Mouse (Mus musculus): ENCODE data around the gene Rassf7. TPM values are rescaled to one million over a fixed set of nuclear protein-coding genes. Genes with fewer than 3 reads are reported as not detected.
A peak's percentile ranks its signal among the peaks of the same experiment; 100 is the strongest.

Rassf7 gene
- polyA plus RNA-seq, 1 experiment from 2014 or later: 57.2 TPM

DNA sequence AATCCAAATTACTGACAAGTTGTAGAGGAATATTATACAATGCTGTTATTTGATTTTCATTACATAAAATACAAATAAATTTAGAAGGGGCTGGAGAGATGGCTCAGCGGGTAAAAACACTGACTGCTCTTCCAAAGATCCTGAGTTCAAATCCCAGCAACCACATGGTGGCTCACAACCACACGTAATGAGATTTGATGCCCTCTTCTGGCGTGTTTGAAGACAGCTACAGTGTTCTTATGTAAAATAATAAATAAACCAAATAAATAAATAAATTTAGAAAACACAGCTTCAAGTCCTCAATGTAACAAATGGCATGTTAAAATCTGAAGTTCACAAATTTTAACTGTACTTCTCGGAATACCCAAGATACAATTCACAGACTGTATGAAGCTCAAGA, 40.6 kb upstream of the Rassf7 start:
- no peaks in the 10 kb centered on the region for H3K9me3 ChIP-seq (ENCODE audit: control insufficient read depth, low read depth, low read length)
- H3K27ac ChIP-seq (ENCODE audit: low read length): no peak overlapping the region
- ATAC-seq (ENCODE audit: insufficient number of reproducible peaks, insufficient read depth, low FRiP score, low read depth): no peak
- 92% methylated on average over 4 of the region's 4 CpGs for WGBS
- H3K4me1 ChIP-seq (ENCODE audit: control insufficient read depth, insufficient read depth, low read length): 0 out of 2 replicates have a peak, but pooled peaks cover 6% of the 10 kb centered on the region
- H3K9ac ChIP-seq (replicated peaks; ENCODE audit: low read depth, low read length): no peak overlapping the region
- no peaks in the 10 kb centered on the region for H3K27me3 ChIP-seq (ENCODE audit: control insufficient read depth, insufficient read depth, low read length)
- H3K4me2 ChIP-seq (replicated peaks; ENCODE audit: low read depth, low read length): no peak overlapping the region
- no peaks in the 10 kb centered on the region for H3K36me3 ChIP-seq (ENCODE audit: control insufficient read depth, insufficient read depth, low read length)
- H3K4me3 ChIP-seq (ENCODE audit: low read depth, low read length): no peak overlapping the region

DNA sequence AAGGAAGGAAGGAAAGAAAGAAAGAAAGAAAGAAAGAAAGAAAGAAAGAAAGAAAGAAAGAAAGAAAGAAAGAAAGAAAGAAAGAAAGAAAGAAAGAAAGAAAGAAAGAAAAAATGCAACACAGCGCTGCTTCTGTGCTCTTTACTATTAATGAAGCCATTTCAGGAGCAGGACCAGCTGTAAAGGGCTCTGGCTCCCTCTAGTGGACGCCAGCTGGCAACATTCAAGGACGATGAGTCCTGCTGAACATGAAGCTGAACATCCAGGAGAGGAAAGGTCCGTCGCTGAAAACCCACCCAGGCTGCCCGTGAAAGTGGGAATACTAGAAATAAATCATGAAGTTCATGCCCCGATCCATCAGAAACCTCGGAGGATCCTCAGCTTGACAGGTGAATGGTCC, 39.5 kb upstream of the Rassf7 start:
- Histone ChIP-seq H3K27me3 (ENCODE audit: control insufficient read depth, insufficient read depth, low read length) (no peaks in the 10 kb centered on the region), H3K4me1 (ENCODE audit: control insufficient read depth, insufficient read depth, low read length) (0 out of 2 replicates have a peak, but pooled peaks cover 6% of the 10 kb centered on the region), H3K9ac (replicated peaks; ENCODE audit: low read depth, low read length) (no peak overlapping the region), H3K36me3 (ENCODE audit: control insufficient read depth, insufficient read depth, low read length) (no peaks in the 10 kb centered on the region), H3K4me2 (replicated peaks; ENCODE audit: low read depth, low read length) (no peak overlapping the region), H3K9me3 (ENCODE audit: control insufficient read depth, low read depth, low read length) (no peaks in the 10 kb centered on the region), H3K27ac (ENCODE audit: low read length) (no peak overlapping the region), H3K4me3 (ENCODE audit: low read depth, low read length) (no peak overlapping the region)
- no peak for ATAC-seq (ENCODE audit: insufficient number of reproducible peaks, insufficient read depth, low FRiP score, low read depth)
- WGBS: 1% methylated on average over 8 of the region's 8 CpGs

DNA sequence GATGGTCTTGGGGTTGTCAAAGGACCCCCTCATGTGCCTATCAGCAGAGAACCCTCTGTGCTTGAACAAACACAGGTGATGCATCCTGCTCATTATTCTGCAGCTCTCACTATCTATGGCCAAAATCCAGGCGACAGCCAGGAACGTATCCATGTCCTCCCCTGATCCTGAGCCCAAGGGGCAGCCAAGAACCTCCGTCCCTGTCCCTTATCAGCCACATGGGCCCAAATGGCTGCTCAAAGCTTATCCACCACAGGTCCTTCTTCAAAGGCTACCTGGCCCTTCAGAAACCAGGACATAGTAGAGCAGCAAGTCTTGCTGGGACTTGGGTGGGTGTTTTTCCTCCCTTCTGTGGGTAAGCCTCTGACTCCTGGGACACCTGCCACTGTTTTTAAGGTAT, 27.5 kb upstream of the Rassf7 start:
- peaks cover 32% of the 10 kb centered on the region for H3K36me3 ChIP-seq (ENCODE audit: control insufficient read depth, insufficient read depth, low read length)
- no peak overlapping the region for H3K4me2 ChIP-seq (replicated peaks; ENCODE audit: low read depth, low read length)
- H3K27ac ChIP-seq (ENCODE audit: low read length): no peak overlapping the region
- ATAC-seq (ENCODE audit: insufficient number of reproducible peaks, insufficient read depth, low FRiP score, low read depth): no peak
- 74% methylated on average over 3 of the region's 3 CpGs for WGBS
- peaks cover 7% of the 10 kb centered on the region for H3K4me1 ChIP-seq (ENCODE audit: control insufficient read depth, insufficient read depth, low read length)
- H3K4me3 ChIP-seq (ENCODE audit: low read depth, low read length): no peak overlapping the region
- no peaks in the 10 kb centered on the region for H3K9me3 ChIP-seq (ENCODE audit: control insufficient read depth, low read depth, low read length)
- no peak overlapping the region for H3K9ac ChIP-seq (replicated peaks; ENCODE audit: low read depth, low read length)
- H3K27me3 ChIP-seq (ENCODE audit: control insufficient read depth, insufficient read depth, low read length): no peaks in the 10 kb centered on the region

DNA sequence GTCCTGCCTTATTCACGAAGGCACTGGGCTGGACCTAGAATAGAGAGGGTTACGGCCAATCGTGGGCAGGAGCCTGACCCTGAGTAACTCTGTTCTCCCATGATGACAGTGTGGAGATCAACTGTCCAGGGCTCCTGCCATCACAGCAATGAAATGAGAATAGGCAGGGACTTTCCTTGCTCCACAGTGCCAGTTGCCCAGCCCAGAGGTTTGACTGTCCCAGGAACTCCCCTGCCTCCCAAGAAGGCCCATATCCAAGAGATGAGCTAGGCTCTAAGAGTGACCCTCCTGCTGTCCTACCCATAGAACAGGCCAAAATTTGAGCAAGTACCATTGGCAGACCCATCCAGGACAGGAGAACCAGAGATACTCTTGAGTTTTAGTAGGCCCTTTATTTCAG, 26.9 kb upstream of the Rassf7 start:
- WGBS: 89% methylated on average over 3 of the region's 3 CpGs
- Histone ChIP-seq H3K4me3 (ENCODE audit: low read depth, low read length) (no peak overlapping the region), H3K9ac (replicated peaks; ENCODE audit: low read depth, low read length) (no peak overlapping the region), H3K4me2 (replicated peaks; ENCODE audit: low read depth, low read length) (no peak overlapping the region), H3K36me3 (ENCODE audit: control insufficient read depth, insufficient read depth, low read length) (peaks cover 32% of the 10 kb centered on the region), H3K9me3 (ENCODE audit: control insufficient read depth, low read depth, low read length) (no peaks in the 10 kb centered on the region), H3K27me3 (ENCODE audit: control insufficient read depth, insufficient read depth, low read length) (no peaks in the 10 kb centered on the region), H3K27ac (ENCODE audit: low read length) (no peak overlapping the region), H3K4me1 (ENCODE audit: control insufficient read depth, insufficient read depth, low read length) (peaks cover 7% of the 10 kb centered on the region)
- no peak for ATAC-seq (ENCODE audit: insufficient number of reproducible peaks, insufficient read depth, low FRiP score, low read depth)

DNA sequence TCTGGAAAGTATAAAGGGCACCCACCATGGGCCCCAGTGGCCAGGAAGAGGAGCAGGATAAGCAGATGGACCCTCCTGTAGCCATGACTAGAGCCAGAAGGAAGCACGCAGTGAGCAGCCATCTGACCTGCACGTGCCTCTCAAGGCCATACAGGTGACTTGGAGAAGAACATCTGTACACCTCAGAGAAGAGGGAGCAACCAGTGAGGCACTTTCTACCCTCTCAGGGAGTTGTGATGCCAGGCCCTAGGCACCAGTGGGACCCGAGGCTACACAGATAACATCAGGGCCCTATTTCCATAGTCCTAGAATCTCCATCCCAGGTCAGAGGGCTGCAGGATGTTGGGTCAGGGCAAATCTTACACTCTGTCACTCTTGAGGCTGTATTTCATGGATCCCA, 25.4 kb upstream of the Rassf7 start:
- Histone ChIP-seq H3K9me3 (ENCODE audit: control insufficient read depth, low read depth, low read length) (no peaks in the 10 kb centered on the region), H3K27ac (ENCODE audit: low read length) (no peak overlapping the region), H3K9ac (replicated peaks; ENCODE audit: low read depth, low read length) (no peak overlapping the region), H3K4me2 (replicated peaks; ENCODE audit: low read depth, low read length) (no peak overlapping the region), H3K4me3 (ENCODE audit: low read depth, low read length) (no peak overlapping the region), H3K4me1 (ENCODE audit: control insufficient read depth, insufficient read depth, low read length) (peaks cover 7% of the 10 kb centered on the region), H3K27me3 (ENCODE audit: control insufficient read depth, insufficient read depth, low read length) (no peaks in the 10 kb centered on the region), H3K36me3 (ENCODE audit: control insufficient read depth, insufficient read depth, low read length) (peaks cover 32% of the 10 kb centered on the region)
- 88% methylated on average over 3 of the region's 3 CpGs for WGBS
- ATAC-seq (ENCODE audit: insufficient number of reproducible peaks, insufficient read depth, low FRiP score, low read depth): no peak

DNA sequence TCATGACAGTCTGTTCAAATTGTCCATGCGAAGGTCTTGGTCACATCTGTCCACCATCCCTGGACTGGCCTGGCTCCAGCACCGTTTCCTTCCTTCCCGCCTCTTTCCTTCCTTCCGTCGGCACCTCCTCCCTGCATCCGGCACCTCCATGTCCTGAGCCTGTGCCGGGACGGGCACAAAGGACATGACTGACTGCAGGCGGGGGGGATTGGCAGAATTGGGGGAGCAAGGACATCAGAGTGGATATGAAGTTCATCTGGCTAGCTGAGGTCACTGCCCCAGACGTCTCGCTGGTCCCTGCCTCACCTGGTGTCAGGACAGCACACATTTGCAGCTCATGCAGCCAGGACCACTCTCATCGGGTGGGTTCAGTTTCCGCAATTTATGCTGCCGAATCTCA, 24.6 kb upstream of the Rassf7 start:
- WGBS: 87% methylated on average over 14 of the region's 14 CpGs
- ATAC-seq (ENCODE audit: insufficient number of reproducible peaks, insufficient read depth, low FRiP score, low read depth): no peak
- Histone ChIP-seq H3K27ac (ENCODE audit: low read length) (no peak overlapping the region), H3K4me1 (ENCODE audit: control insufficient read depth, insufficient read depth, low read length) (peaks cover 7% of the 10 kb centered on the region), H3K4me2 (replicated peaks; ENCODE audit: low read depth, low read length) (no peak overlapping the region), H3K4me3 (ENCODE audit: low read depth, low read length) (no peak overlapping the region), H3K9me3 (ENCODE audit: control insufficient read depth, low read depth, low read length) (no peaks in the 10 kb centered on the region), H3K27me3 (ENCODE audit: control insufficient read depth, insufficient read depth, low read length) (no peaks in the 10 kb centered on the region), H3K9ac (replicated peaks; ENCODE audit: low read depth, low read length) (no peak overlapping the region), H3K36me3 (ENCODE audit: control insufficient read depth, insufficient read depth, low read length) (peaks cover 32% of the 10 kb centered on the region)

DNA sequence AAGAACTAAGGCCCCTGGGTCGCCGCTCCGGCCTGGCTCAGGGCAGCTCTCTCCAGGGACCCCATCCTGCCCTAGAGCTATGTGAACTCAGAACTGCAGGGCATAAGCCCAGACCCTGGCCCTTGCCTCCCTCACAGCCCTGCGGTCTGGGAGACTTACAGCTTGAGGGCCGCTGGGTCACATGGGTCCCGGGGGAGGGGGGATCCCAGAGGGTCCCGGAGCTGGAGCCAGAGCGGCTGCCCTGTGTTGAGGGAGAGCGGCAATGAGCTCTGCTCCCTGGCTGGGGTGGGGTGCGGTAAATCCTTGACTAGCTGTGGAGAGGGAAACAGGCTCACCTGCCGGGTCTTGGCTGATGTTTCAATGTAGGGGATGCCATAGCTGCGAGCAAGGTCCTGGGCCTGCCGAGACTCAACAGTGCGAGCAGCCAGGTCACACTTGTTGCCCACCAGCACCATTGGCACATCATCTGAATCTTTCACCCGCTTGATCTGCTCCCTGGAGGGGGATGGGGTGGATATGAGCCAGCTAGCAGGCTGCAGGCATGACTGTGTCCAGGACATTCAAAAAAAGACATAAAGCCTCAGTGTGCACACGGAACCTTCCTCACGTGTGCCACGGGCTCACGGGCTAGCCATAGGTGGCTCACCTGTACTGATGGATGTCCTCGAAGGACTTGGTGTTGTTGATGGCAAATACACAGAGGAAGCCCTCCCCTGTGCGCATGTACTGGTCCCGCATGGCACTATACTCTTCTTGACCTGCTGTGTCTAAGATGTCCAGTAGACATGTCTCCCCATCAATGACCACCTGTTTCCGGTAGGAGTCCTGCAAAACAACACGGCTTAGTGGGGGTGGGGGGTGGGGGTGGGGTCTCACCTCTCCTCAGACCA, 23.6 kb upstream of the Rassf7 start:
- Histone ChIP-seq H3K4me1 (ENCODE audit: control insufficient read depth, insufficient read depth, low read length) (peaks cover 7% of the 10 kb centered on the region), H3K9me3 (ENCODE audit: control insufficient read depth, low read depth, low read length) (no peaks in the 10 kb centered on the region), H3K27me3 (ENCODE audit: control insufficient read depth, insufficient read depth, low read length) (no peaks in the 10 kb centered on the region), H3K4me3 (ENCODE audit: low read depth, low read length) (peak overlapping the region; percentile 89; the same call in 1 of the 2 replicates), H3K9ac (replicated peaks; ENCODE audit: low read depth, low read length) (peak overlapping the region; percentile 91; the same call in 1 of the 2 replicates), H3K4me2 (replicated peaks; ENCODE audit: low read depth, low read length) (peak overlapping the region; percentile 96), H3K36me3 (ENCODE audit: control insufficient read depth, insufficient read depth, low read length) (peaks cover 32% of the 10 kb centered on the region), H3K27ac (ENCODE audit: low read length) (no peak overlapping the region)
- ATAC-seq (ENCODE audit: insufficient number of reproducible peaks, insufficient read depth, low FRiP score, low read depth): no peak
- 90% methylated on average over 24 of the region's 24 CpGs for WGBS

DNA sequence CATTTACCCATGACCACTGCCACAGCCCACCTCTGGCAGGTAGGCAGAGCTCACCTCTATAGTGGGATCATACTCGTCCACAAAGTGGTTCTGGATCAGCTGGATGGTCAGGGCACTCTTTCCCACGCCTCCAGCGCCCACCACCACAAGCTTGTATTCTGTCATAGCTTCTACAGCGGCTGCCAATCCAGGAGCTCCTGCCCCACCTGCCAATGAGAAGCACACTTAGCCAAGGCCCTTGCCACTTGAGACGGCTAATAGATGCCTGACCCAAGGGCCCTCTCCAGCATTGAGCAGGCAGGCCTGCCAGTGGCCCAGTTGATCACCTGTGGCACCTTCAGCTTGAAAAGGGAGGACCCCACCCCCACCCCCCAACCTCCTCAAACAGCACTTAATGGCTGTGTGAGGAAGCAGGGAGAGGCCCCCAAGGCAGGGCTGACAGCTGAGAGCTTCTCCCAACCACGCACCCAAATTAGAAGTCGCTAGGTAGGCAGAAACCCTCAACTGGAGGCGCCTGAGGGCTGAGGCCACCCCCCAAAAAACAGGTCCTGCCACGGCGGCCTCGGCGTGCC, 22.8 kb upstream of the Rassf7 start:
- H3K9me3 ChIP-seq (ENCODE audit: control insufficient read depth, low read depth, low read length): no peaks in the 10 kb centered on the region
- H3K4me3 ChIP-seq (ENCODE audit: low read depth, low read length): peak overlapping the region; percentile 89
- H3K9ac ChIP-seq (replicated peaks; ENCODE audit: low read depth, low read length): peak overlapping the region; percentile 91
- H3K36me3 ChIP-seq (ENCODE audit: control insufficient read depth, insufficient read depth, low read length): peaks cover 32% of the 10 kb centered on the region
- peaks cover 7% of the 10 kb centered on the region for H3K4me1 ChIP-seq (ENCODE audit: control insufficient read depth, insufficient read depth, low read length)
- WGBS: 28% methylated on average over 12 of the region's 12 CpGs
- ATAC-seq (ENCODE audit: insufficient number of reproducible peaks, insufficient read depth, low FRiP score, low read depth): 0 out of 2 replicates have a peak, but pooled peaks have one; percentile 0
- peak overlapping the region; percentile 90 for H3K27ac ChIP-seq (ENCODE audit: low read length)
- peak overlapping the region; percentile 96 for H3K4me2 ChIP-seq (replicated peaks; ENCODE audit: low read depth, low read length)
- no peaks in the 10 kb centered on the region for H3K27me3 ChIP-seq (ENCODE audit: control insufficient read depth, insufficient read depth, low read length)
